Mouse (Mus musculus) liver, postnatal 0 days (tissue): Measurements from ENCODE around the gene Rps27rt.
"Not testable (repeated sequence)": the region's sequence is repeated elsewhere in the genome, so short reads cannot be mapped to it uniquely, and the experiment has no call there.

Source experiments
- CTCF ChIP-seq: sonication (generic); IDR thresholded peaks from 2 replicates; pipeline ENCODE4 v1.5.1; 2016; ENCODE audit warnings: antibody characterized with exemption, low read depth
- EP300 ChIP-seq: IDR thresholded peaks from 2 replicates; pipeline ENCODE4 v1.6.1; 2016; ENCODE audit warnings: antibody characterized with exemption, low read depth, mild to moderate bottlenecking

DNA sequence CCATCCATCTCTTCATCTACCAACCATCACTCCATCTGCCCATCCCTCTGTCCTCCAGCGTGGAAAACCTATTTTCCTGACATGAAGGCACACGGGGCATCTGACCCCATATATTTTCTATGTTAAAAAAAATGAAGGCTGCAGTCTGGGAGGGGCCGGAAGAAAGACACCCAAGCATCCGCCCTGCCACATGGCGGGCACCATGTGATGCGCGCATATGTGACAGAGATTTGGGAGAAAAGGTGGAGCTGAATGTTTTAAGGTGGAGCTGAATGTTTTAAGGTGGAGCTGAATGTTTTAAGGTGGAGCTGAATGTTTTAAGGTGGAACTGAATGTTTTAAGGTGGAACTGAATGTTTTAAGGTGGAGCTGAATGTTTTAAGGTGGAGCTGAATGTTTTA is 16.3 kb downstream of the Rps27rt start:
- TF ChIP-seq CTCF, EP300: not testable (repeated sequence)
